Mouse (Mus musculus): ENCODE measurements around the gene Ncmap. TPM values are rescaled to one million over a fixed set of nuclear protein-coding genes. Genes with fewer than 3 reads are reported as not detected.

Gene Ncmap
- 0.69 TPM for polyA plus RNA-seq (2017; shearing (Covaris generic))

GRCm38 (mm10) chr4:135397991-135398390 lies at the start of gene Ncmap:
Gene Ncmap, minus strand, starts transcription at chr4:135398227.

GRCm38 (mm10) chr4:135433443-135434394 lies 35.7 kb upstream of the Ncmap start, which contains the start of gene Rcan3:
Gene Rcan3, minus strand, starts transcription at chr4:135433853.

GRCm38 (mm10) chr4:135353066-135353793 lies 44.8 kb downstream of the Ncmap start, which contains the start of gene Srrm1:
Gene Srrm1, minus strand, starts transcription at chr4:135353321.

Other genes starting within 250 kb of the Ncmap start
- gene Clic4, start 125.4 kb downstream of the Ncmap start, polyA plus RNA-seq (2017; shearing (Covaris generic)): 69.0 TPM
- 219 TPM for gene Srrm1, start 44.9 kb downstream of the Ncmap start, polyA plus RNA-seq (2017; shearing (Covaris generic))
- 14.1 TPM for gene Rcan3, start 35.6 kb upstream of the Ncmap start, polyA plus RNA-seq (2017; shearing (Covaris generic))
- gene Stpg1, start 96.6 kb upstream of the Ncmap start, polyA plus RNA-seq (2017; shearing (Covaris generic)): 0.26 TPM
- gene Nipal3, start 96.8 kb upstream of the Ncmap start, polyA plus RNA-seq (2017; shearing (Covaris generic)): 26.8 TPM
- gene Grhl3, start 175.4 kb upstream of the Ncmap start, polyA plus RNA-seq (2017; shearing (Covaris generic)): not detected